Mouse (Mus musculus) bone marrow, adult 2 months (tissue): ENCODE data around the gene Tspan10.
"Not testable (repeated sequence)": the region's sequence is repeated elsewhere in the genome, so short reads cannot be mapped to it uniquely, and the experiment has no call there.

Experiments
- CTCF ChIP-seq: fragments of 200-500 bp; IDR thresholded peaks from 2 replicates; pipeline ENCODE4 v1.5.1; 2011; ENCODE audit warnings: low read length, control low read depth; ENCODE audit not compliant: control insufficient read depth, insufficient read depth
- POLR2A ChIP-seq: fragments of 200-500 bp; IDR thresholded peaks from 2 replicates; pipeline ENCODE4 v1.6.1; 2011; ENCODE audit warnings: low read depth, mild to moderate bottlenecking, control low read depth, low read length, borderline replicate concordance; ENCODE audit not compliant: control insufficient read depth

DNA sequence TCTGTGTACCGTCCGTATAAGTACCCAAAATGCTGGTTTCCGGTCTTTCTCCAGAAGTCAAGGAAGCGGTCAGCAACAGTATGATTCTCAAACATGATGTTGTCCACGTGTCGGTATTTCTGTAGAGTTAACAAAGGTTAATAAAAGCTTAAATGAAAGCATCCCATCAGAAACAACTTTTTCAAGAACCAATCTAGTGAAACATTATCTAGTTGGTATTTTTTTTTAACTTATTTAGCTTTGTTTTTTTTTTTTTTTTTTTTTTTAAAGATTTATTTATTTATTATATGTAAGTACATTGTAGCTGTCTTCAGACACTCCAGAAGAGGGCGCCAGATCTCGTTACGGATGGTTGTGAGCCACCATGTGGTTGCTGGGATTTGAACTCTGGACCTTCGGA, 28.8 kb upstream of the Tspan10 start:
- TF ChIP-seq POLR2A, CTCF: not testable (repeated sequence)
